Mouse (Mus musculus) limb, embryonic 10.5 days (tissue): ENCODE results near the gene Pde6h. TPM values are rescaled to one million over a fixed set of nuclear protein-coding genes. Genes with fewer than 3 reads are reported as not detected.

Source experiments
- DNase-seq: peaks from one replicate; pipeline ENCODE4 v3.0.0-alpha.2; 2017; ENCODE audit warnings: low spot score
- H3K27ac ChIP-seq: fragments of 300-500 bp; sonication (generic); 2 replicates; pipeline ENCODE4 v1.5.1; 2016; ENCODE audit warnings: mild to moderate bottlenecking
- H3K27me3 ChIP-seq: fragments of 300-500 bp; sonication (generic); 2 replicates; pipeline ENCODE4 v1.6.1; 2016; ENCODE audit warnings: low read depth, mild to moderate bottlenecking; ENCODE audit not compliant: poor library complexity, severe bottlenecking
- H3K36me3 ChIP-seq: fragments of 300-500 bp; sonication (generic); 2 replicates; pipeline ENCODE4 v1.6.1; 2016; ENCODE audit warnings: mild to moderate bottlenecking, moderate library complexity
- H3K4me1 ChIP-seq: fragments of 300-500 bp; sonication (generic); 2 replicates; pipeline ENCODE4 v1.6.1; 2016
- H3K4me3 ChIP-seq: fragments of 300-500 bp; sonication (generic); 2 replicates; pipeline ENCODE4 v1.5.1; 2016; ENCODE audit warnings: mild to moderate bottlenecking, moderate library complexity
- H3K9me3 ChIP-seq: fragments of 300-500 bp; sonication (generic); replicated peaks from 2 replicates; pipeline ENCODE4 v1.6.1; 2016; ENCODE audit warnings: mild to moderate bottlenecking
- WGBS: fragments of 180-500 bp; shearing (Covaris S2); methylation state at CpG from one replicate; pipeline ENCODE4 v1.1.7; 2016; 5-methylcytosine and 5-hydroxymethylcytosine counted together
- polyA plus RNA-seq: library from polyadenylated mRNA; unstranded; fragments of >200 nt; fragmentation: Nextera tagmentation; extraction: Ambion mirVana; gene quantifications from 2 replicates; pipeline ENCODE4 v1.2.1, GENCODE M21; 2016

The Pde6h gene
- polyA plus RNA-seq, 1 experiment from 2014 or later, result not detected

DNA sequence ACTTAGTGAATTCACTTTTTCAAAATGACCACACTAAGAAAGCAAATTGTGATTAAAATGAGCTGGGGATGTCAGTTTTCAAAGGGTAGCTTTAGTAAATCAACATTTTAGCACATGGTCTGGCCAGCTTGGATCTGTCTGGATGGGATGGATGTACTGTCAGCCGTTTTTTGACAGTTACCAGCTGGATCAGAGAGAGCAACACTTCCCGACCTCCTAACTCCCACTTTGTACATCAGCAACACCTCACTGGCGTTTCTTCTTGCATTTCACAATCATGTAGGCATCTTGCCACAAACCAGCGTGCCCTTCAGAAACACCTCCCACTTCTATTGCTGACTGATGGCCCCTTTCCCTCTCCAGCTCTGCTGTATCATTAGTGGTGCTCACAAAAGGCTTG is 25.4 kb upstream of the Pde6h start:
- Histone ChIP-seq H3K27ac (no peak overlapping the region), H3K27me3 (no peaks in the 10 kb centered on the region), H3K4me1 (peaks cover 8% of the 10 kb centered on the region; the same call in 1 of the 2 replicates), H3K4me3 (no peak overlapping the region), H3K36me3 (no peaks in the 10 kb centered on the region), H3K9me3 (no peaks in the 10 kb centered on the region)
- WGBS, result 28% methylated on average over 4 of the region's 4 CpGs
- no peak for DNase-seq

DNA sequence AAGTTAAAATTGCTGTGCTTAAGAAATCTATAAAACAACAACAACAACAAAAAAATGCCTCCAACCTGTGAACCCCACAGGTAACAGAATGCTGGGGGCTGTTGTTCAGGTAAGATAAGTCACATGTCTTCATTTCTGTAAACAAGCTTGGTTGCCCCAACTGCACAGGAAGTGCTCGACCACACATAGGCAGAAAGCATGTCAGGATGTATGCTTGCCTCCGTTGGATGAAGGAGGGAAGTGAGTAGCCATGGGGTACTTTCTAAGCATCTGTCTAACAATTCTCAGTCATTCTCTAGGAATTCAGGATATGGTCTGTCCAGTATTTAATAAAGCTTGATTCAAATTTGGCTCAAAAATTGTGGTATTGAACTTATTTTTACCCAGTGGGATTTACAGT is 24.7 kb upstream of the Pde6h start:
- Histone ChIP-seq H3K4me3 (no peak overlapping the region), H3K9me3 (no peaks in the 10 kb centered on the region), H3K4me1 (peaks cover 8% of the 10 kb centered on the region; the same call in 1 of the 2 replicates), H3K36me3 (no peaks in the 10 kb centered on the region), H3K27ac (no peak overlapping the region), H3K27me3 (no peaks in the 10 kb centered on the region)
- DNase-seq, result no peak
- 88% methylated on average over 2 of the region's 2 CpGs for WGBS

DNA sequence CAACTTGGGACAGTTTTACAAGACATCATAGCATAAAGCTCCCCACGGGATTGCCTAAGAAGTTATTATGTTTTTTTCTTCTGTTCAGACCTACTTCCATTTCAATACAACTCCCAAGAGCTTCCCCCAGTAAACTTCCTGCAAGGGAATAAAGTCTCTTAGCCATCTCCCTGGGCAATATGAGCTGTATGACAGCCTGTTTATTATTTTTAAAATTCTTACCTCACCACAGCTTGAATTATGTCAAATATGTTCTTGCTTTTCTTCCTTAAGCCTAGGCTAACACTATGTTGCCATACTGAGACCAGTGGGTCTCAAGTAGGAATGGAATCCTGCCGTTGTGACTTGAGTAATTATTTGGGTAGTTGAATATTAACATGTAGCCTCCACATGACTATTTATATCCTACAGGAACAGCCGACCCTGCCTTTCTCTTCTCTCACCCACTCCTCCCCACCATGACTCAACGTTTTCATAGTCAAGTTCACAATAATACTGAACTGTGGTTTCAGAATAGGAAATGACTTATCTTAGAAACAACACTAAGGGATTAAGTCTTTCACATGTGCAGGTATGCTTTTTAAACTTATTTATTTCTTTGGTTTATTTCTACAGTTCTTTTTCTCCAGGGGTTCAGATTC is 23.1 kb upstream of the Pde6h start:
- Histone ChIP-seq H3K27me3 (no peaks in the 10 kb centered on the region), H3K9me3 (no peaks in the 10 kb centered on the region), H3K4me1 (0 out of 2 replicates have a peak, but pooled peaks cover 4% of the 10 kb centered on the region), H3K36me3 (no peaks in the 10 kb centered on the region), H3K4me3 (no peak overlapping the region), H3K27ac (no peak overlapping the region)
- no peak for DNase-seq
- WGBS, result 88% methylated on average over 4 of the region's 4 CpGs

DNA sequence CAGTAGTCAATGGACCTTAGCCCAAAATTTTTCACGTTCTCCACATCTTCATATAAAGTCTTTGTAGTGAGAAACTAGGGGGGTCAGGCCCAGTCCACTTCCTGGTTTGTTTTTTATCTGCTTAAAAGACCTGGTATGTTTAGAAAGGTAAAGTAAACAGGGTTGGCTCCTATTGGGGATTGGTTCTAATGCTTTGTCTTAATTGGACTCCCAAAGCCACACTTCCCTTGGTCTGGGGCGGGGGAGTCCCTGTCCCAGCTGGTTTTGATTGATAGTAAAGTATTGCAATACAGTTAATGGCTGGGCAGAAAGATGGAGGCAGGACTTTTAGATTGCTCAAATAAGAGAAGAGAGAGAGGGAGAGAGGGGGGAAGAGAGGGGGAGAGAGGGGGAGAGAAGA is 22.6 kb upstream of the Pde6h start:
- no peak for DNase-seq
- Histone ChIP-seq H3K4me3 (no peak overlapping the region), H3K9me3 (no peaks in the 10 kb centered on the region), H3K27me3 (no peaks in the 10 kb centered on the region), H3K27ac (no peak overlapping the region), H3K4me1 (0 out of 2 replicates have a peak, but pooled peaks cover 4% of the 10 kb centered on the region), H3K36me3 (no peaks in the 10 kb centered on the region)
- 86% methylated on average over 2 of the region's 2 CpGs for WGBS

DNA sequence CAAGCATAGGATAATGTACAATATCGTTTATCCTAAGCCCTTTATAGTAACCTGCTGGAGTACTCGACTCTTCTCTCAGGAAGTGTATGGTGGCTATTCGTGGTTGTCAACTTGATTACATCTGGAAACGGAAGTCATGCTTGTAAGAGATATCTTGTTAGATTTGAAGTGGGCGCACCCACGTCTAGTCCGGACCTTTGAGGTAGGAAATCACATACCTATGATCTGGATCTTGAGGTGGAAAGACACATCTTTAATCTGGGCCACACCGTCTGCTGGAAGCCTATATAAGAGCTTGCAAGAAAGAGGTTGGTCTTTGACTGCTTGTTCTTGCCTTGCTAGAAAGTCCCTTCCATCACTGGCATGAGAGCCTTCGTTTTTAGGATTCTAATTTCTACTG is 21.1 kb upstream of the Pde6h start:
- Histone ChIP-seq H3K4me1 (peaks cover 9% of the 10 kb centered on the region; the same call in 1 of the 2 replicates), H3K9me3 (no peaks in the 10 kb centered on the region), H3K27me3 (no peaks in the 10 kb centered on the region), H3K4me3 (no peak overlapping the region), H3K36me3 (no peaks in the 10 kb centered on the region), H3K27ac (no peak overlapping the region)
- WGBS, result 95% methylated on average over 9 of the region's 9 CpGs
- no peak for DNase-seq

DNA sequence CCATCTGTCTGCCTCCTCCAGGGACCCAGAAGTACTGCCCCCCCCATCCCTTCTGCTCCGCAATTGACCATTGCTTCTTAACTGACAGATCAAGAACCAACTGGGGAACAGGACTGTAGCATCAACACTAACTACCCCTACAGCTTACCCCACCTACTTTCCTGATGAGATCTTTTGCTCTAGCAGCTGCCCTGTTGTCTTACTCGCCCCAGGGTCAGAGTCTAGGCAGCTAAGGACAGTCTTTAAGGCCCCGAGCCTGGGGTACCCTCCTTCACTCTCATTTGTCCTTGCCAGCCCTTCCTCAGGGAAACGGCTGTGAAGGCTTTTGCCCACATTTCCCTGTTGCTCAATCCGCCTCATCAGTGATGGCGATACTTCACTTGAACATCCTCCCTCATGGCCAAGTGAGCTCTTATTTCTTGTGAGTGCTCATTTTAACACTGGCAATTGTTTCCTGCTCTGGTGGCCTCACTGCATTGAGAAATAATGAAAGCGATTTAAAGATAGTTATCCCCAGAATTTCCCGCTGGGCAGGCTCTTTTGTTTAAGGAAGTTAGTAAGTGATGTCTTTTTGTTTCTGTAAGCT is 19.7 kb upstream of the Pde6h start:
- no peaks in the 10 kb centered on the region for H3K27me3 ChIP-seq
- WGBS, result 80% methylated on average over 8 of the region's 8 CpGs
- H3K4me1 ChIP-seq, result peaks cover 6% of the 10 kb centered on the region; the same call in 1 of the 2 replicates
- no peaks in the 10 kb centered on the region for H3K9me3 ChIP-seq
- no peak overlapping the region for H3K4me3 ChIP-seq
- H3K36me3 ChIP-seq, result no peaks in the 10 kb centered on the region
- H3K27ac ChIP-seq, result no peak overlapping the region
- DNase-seq, result no peak

DNA sequence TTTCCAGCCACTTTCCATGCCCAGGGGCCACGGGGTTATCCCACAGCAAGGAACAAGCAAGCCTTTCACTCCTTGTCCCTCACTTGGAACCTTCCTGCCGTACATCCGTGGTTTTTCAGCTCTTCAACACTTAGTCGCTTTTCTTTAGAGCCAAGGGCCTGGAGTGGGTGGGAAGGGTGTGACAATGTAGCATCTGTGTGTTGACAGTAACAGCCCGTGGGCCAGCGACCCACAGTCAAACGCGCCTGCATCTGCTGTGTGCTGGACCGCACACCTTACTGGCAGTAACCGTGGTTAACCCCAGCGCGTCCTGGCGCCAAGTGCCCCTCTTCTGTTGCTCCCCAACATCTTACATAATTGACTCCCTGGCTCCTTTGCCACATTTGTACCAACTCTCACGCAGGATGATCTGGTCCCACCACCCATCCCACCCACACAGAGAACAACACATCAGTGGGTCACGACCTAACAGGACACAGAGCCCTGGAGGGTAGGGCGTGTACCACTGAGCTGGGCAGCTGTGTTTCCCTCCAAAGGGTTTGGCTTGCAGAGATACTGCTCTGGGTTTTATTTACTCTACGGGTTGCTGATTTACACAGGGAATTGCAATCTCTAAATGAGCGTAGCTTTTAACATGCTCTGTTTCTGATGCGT is 17.2 kb upstream of the Pde6h start:
- Histone ChIP-seq H3K4me3 (no peak overlapping the region), H3K4me1 (peaks cover 6% of the 10 kb centered on the region; the same call in 1 of the 2 replicates), H3K27ac (no peak overlapping the region), H3K27me3 (no peaks in the 10 kb centered on the region), H3K9me3 (no peaks in the 10 kb centered on the region), H3K36me3 (no peaks in the 10 kb centered on the region)
- no peak for DNase-seq
- WGBS, result 88% methylated on average over 19 of the region's 19 CpGs

DNA sequence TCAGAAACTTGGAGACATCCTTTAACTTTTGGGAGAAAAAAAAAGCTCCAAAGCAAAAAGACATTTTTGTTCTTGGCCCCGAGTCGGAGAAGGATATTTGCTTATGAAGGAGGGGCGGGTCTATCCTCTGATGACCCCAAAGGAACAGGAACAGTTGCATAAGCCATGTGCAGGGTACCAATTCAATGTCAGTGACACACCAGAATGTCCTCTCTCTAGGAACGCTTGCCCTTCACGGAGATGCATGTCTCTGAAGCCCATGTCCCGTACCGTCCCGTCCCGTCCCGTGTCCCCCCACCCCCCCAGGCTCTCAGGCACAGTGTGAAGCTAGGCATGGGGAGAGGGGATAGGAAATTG is 16.7 kb upstream of the Pde6h start:
- no peak for DNase-seq
- peaks cover 6% of the 10 kb centered on the region; the same call in 1 of the 2 replicates for H3K4me1 ChIP-seq
- no peak overlapping the region for H3K4me3 ChIP-seq
- H3K27me3 ChIP-seq, result no peaks in the 10 kb centered on the region
- H3K27ac ChIP-seq, result no peak overlapping the region
- no peaks in the 10 kb centered on the region for H3K36me3 ChIP-seq
- no peaks in the 10 kb centered on the region for H3K9me3 ChIP-seq
- 86% methylated on average over 10 of the region's 10 CpGs for WGBS

DNA sequence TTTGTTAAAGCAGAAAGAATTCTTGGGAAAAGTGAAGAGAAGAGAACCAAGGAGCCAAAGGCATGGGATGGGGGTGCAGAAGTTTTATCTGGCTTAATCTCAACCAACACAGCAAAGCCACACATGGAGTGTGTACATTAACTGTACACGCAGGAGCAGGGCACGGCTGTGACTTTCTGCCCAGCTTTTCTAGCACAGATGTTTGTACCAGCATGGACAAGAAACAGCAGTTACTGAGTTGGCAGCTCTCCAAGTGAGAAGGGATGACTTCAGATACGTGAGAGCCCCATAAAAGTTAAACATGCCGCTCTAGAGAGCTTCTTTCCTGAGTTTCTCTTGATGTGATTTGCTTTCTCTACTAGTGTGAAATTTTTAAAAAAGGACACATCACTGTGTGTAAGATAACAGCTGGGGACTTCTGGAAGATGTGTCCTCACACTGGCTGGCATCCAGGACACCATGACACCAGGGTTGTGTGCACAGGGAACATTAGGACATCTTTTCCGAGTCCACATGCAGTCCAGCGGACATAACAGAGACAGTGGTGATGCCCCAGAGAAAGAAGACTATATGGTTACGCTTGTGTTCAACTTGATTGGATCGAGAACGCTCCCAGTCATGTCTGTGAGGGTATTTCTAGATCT is 13.3 kb upstream of the Pde6h start:
- Histone ChIP-seq H3K27me3 (no peaks in the 10 kb centered on the region), H3K36me3 (no peaks in the 10 kb centered on the region), H3K4me3 (no peak overlapping the region), H3K4me1 (peaks cover 21% of the 10 kb centered on the region), H3K27ac (no peak overlapping the region), H3K9me3 (no peaks in the 10 kb centered on the region)
- no peak for DNase-seq
- WGBS, result 91% methylated on average over 9 of the region's 9 CpGs

DNA sequence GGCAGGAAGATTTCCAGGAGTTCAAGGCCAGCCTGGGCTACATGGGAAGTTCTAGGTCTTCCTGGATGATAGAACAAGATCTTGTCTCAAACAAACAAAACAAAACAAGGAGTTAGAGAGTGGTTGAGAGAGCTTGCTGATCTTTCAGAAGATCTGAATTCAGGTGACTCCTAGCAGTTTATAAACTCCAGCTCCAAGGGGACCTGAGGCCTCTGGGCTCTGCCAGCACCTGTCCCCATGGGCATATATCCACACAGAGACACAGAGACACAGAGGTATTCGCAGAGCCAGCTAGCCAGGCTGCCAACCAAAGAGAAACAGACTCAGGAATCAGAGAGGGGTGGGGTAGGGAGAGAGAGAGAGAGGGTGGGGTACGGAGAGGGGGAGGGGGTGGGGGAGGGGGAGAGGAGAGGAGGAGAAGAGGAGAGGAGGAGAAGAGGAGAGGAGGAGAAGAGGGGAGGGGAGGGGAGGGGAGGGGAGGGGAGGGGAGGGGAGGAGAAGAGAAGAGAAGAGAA is 10.8 kb upstream of the Pde6h start:
- 91% methylated on average over 1 of the region's 2 CpGs for WGBS
- Histone ChIP-seq H3K4me1 (peaks cover 17% of the 10 kb centered on the region), H3K9me3 (no peaks in the 10 kb centered on the region), H3K36me3 (no peaks in the 10 kb centered on the region), H3K4me3 (no peak overlapping the region), H3K27ac (peak overlapping the region; percentile 79), H3K27me3 (no peaks in the 10 kb centered on the region)
- DNase-seq, result no peak

DNA sequence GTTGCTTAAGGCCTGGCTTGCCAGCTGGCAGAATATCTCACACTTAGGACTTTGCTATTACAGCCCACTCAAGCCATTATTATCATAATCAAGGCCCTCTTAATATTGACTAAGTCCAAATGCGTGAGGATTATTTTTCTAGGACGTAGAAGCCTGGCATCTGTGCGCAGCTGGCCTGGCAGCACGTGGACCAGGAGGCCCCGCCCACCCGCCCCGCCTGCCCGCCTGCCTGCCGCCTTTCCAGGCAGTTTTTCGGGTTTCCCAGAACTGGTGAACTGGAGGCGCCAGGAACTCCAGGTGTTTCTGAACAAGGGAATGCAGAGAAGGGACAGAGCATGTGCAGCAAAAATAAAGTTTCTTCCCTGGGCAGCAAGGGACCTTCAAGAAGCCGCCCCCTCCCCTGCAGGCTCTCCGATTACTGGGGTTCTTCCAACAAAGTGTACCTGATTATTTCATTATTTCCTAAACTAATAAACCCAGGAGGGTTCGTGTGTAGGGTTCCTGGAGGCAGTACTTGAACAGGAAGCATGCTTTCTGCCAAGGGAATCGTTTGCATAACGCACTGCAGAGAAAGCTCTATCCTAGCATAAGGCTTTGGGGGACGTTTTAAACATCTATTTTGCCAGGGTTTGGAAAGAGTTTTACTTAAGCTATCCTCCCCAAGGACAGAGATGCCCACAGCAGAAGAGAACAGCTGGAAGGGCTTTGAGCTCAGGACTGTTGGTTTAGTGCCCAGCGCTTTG is 10.1 kb upstream of the Pde6h start:
- Histone ChIP-seq H3K27ac (peak overlapping the region; percentile 79), H3K27me3 (no peaks in the 10 kb centered on the region), H3K9me3 (no peaks in the 10 kb centered on the region), H3K36me3 (no peaks in the 10 kb centered on the region), H3K4me1 (peaks cover 25% of the 10 kb centered on the region), H3K4me3 (peak overlapping the region; percentile 35)
- DNase-seq, result peak; percentile 75
- 18% methylated on average over 18 of the region's 18 CpGs for WGBS

DNA sequence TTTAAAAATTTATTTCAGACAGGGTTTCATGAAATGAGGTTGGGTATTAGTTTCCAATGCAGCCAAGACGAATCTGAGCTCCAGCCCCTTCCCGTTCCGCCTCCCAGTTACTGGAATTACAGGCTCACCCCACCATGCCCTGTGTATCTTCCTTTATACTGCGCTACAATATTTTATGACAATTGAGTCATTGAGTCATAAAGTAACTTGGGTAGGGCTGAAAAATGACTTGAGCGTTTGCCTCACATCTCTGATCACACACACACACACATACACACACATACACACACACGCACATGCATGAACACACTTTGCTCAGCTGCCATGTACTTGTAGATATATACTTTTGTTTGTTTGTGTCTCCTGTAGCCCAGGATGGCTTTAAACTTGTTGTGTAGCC is 9.4 kb upstream of the Pde6h start:
- Histone ChIP-seq H3K27ac (peak overlapping the region; percentile 79), H3K36me3 (no peaks in the 10 kb centered on the region), H3K4me3 (no peak overlapping the region), H3K27me3 (no peaks in the 10 kb centered on the region), H3K9me3 (no peaks in the 10 kb centered on the region), H3K4me1 (peaks cover 26% of the 10 kb centered on the region)
- WGBS, result 95% methylated on average over 6 of the region's 6 CpGs
- DNase-seq, result no peak
